Mouse (Mus musculus): ENCODE results near the gene Slc8a2. TPM values are rescaled to one million over a fixed set of nuclear protein-coding genes. Genes with fewer than 3 reads are reported as not detected.
A peak's percentile ranks its signal among the peaks of the same experiment; 100 is the strongest.

The Slc8a2 gene
- total RNA-seq, 2 experiments from 2014 or later, result 242 to 273 TPM

DNA sequence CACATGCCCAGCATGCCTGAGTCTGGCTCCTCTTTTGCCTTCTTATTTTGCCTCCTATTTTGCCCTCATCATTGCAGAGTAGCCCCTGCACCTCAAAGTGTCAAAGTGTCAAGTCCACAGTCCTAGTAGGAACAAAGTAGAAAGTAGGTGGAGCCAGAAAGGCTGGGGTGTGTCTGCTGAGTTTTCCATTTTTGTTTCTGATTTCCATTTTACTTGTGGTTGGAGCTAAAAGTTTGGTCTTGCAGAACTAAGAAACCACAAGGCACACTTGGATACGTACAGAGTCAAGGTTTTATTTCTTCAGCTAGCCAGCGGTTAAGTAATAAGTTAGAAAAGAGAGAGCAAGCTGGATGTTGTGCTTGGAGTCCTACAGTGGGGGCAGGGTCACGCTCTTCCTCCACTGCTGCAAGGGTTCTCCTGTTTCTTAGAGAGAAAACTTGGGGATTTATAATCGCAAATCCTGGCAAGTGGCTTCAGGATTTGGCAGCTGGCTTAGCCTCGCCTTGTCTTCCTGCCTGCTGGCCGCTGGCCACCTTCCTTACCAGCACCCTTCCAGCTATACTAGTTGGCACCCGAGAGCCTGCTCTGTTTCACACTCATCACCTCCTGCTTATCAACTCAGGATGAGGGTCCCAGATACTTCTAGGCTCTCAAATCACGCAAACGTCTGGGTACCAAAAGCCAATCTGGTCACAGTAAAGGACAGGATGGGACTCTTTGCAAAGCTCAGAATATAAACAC lies 25.7 kb downstream of the Slc8a2 start:
- DNase-seq (ENCODE audit: low spot score in 2 of 2), result peak in 1 of 2 experiments; percentile 67

DNA sequence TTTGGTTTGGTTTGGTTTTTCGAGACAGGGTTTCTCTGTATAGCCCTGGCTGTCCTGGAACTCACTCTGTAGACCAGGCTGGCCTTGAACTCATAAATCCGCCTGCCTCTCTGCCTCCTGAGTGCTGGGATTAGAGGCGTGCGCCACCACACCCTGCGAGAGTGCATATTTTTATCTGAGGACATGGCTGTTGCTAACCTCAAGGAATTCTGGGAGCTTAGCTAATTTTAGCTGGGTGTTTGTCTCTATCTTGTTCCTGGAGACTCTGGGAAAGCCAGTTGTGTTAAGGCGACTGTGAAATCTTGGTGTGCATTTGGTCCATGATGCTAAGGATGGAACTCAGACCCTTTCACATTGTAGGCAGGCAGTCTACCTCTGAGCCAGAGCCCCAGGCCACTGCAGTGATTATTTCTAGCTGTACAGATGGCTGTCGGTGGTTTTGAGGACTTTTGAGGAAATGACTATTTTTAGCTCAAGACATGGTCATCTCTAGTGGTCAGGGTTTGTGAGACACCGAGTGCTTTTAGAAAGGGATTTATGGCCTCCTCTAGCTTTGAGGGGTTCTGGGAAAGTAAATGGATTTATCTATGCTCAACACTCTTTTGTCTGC lies 26.6 kb downstream of the Slc8a2 start:
- intact Hi-C loops (cut with DNase I), result loop anchor here (5.0 to 10.0 kb wide), 2 partner anchors 34 to 171 kb away; no protein-coding TSS in a partner anchor

More for the DNA sequence above, 25.7 kb downstream of the Slc8a2 start:
- intact Hi-C loops (cut with DNase I), result loop anchor here (5.0 to 10.0 kb wide), 2 partner anchors 33 to 171 kb away; no protein-coding TSS in a partner anchor

GRCm38 (mm10) chr7:16158735-16159134 lies 29.1 kb downstream of the Slc8a2 start:
- DNase-seq (ENCODE audit: low spot score in 2 of 2), result no peak
- intact Hi-C loops (cut with DNase I), result loop anchor here (5.0 to 10.0 kb wide), 2 partner anchors 36 to 174 kb away; no protein-coding TSS in a partner anchor

More for the DNA sequence above, 26.6 kb downstream of the Slc8a2 start:
- DNase-seq (ENCODE audit: low spot score in 2 of 2), result no peak

DNA sequence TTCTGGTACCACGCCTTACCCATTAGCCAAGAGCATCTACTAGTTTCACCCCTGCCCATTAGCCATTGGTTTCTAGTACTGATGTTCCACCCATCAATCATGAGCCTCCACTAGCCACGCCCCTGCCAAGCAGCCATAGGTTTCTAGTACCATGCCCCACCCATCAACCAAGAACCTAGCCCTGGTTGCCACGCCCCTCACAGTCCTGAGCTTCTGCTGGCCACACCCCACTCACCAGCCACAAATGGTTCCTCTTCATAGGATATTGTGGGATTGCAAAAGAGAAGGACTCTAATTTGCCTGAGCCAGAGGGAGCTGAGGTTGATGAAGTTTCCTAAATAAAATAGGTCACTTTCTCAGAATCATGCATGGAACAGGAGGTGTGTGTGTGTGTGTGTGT lies 31.1 kb downstream of the Slc8a2 start:
- DNase-seq (ENCODE audit: low spot score in 2 of 2), result no peak
- intact Hi-C loops (cut with DNase I), result no loop called here

DNA sequence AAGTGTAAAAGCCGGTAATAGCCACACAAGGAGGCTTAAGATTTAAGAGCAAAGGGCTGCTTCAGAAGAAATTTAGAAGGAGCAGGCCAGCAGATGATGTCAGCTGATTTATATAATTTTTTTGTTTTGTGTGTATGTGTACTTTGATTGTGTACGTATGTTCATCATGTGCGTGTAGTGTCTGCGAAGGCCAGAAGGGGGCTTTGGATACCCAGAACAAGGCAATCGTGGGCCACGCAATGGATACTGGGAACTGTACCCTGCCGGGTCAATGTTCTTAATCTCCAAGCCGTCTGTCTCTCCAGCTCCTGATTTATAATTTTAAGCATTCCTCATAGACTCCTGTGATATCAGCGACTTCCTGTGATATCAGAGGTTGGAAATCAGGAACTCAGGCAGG lies 31.7 kb downstream of the Slc8a2 start:
- intact Hi-C loops (cut with DNase I), result no loop called here
- no peak for DNase-seq (ENCODE audit: low spot score in 2 of 2)

GRCm38 (mm10) chr7:16162036-16162435 lies 32.4 kb downstream of the Slc8a2 start:
- DNase-seq (ENCODE audit: low spot score in 2 of 2), result no peak
- intact Hi-C loops (cut with DNase I), result no loop called here

- intact Hi-C loops (cut with DNase I), result no loop called here
- no peak for DNase-seq (ENCODE audit: low spot score in 2 of 2)
Observed at GRCm38 (mm10) chr7:16172141-16172581, 42.5 kb downstream of the Slc8a2 start.

- no peak for DNase-seq (ENCODE audit: low spot score in 2 of 2)
- intact Hi-C loops (cut with DNase I), result no loop called here
Observed at GRCm38 (mm10) chr7:16172586-16173140, 43.0 kb downstream of the Slc8a2 start.

GRCm38 (mm10) chr7:16173146-16173545 lies 43.5 kb downstream of the Slc8a2 start:
- DNase-seq (ENCODE audit: low spot score in 2 of 2), result no peak
- intact Hi-C loops (cut with DNase I), result no loop called here

DNA sequence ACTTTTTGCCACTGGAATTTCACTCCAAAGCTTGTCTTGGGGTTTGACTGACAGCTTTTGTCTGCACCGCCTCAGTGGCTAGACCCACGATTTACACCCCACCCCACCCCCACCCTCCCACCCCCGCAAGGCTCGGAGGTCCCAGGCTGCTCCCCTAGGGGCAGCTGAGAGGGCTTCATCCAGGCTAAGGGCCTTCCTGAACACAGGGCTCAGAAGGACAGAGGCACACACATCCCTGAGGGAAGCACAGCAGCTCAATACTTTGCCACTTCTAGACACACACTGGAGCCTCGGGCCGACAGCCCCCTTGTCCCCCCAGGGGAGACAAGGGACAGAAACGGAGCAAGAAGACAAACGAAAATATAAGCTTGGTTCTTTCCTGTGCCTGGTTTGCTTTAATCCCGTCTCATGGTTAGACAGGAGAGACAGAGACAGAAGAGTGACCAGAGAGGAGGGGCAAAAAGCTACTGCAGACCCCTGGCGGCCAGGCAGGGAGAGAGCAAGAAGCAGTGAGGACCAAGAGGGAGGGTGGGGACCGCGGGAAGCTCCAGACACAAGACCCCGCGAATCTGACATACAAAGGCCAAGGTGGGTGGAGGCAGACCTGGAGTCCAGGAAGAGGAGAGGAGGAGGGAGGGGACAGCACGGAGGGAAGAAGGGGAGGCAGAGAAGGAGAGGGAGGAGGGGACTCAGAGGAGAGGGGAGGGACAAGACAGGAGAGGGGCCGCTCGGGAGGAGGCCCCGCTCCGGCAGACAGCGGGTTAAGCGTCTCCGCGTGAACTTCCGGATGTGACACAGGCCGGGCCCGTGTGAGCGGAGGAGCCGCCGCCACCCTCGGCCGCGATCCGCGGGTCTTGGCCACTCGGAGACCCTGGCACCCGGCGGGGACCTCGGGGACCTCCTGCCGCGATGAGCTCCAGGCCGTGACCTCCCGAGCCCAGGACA lies 45.2 kb downstream of the Slc8a2 start, which contains the start of gene Meis3:
Gene Meis3 (plus strand): TSS at position 494 of the 945 bp plus-strand sequence.
- peak in 1 of 2 experiments; percentile 75 for DNase-seq (ENCODE audit: low spot score in 2 of 2)
- intact Hi-C loops (cut with DNase I), result no loop called here

GRCm38 (mm10) chr7:16175542-16175931 lies 45.9 kb downstream of the Slc8a2 start:
- intact Hi-C loops (cut with DNase I), result no loop called here
- no peak for DNase-seq (ENCODE audit: low spot score in 2 of 2)

- intact Hi-C loops (cut with DNase I), result no loop called here
- DNase-seq (ENCODE audit: low spot score in 2 of 2), result no peak
Observed at GRCm38 (mm10) chr7:16178114-16178513, 48.5 kb downstream of the Slc8a2 start.

- intact Hi-C loops (cut with DNase I), result no loop called here
Observed at GRCm38 (mm10) chr7:16183663-16184062, 54.0 kb downstream of the Slc8a2 start.

GRCm38 (mm10) chr7:16187494-16187893 lies 57.9 kb downstream of the Slc8a2 start:
- DNase-seq (ENCODE audit: low spot score in 2 of 2), result no peak
- intact Hi-C loops (cut with DNase I), result no loop called here

More at GRCm38 (mm10) chr7:16183663-16184062, 54.0 kb downstream of the Slc8a2 start:
- DNase-seq (ENCODE audit: low spot score in 2 of 2), result no peak

DNA sequence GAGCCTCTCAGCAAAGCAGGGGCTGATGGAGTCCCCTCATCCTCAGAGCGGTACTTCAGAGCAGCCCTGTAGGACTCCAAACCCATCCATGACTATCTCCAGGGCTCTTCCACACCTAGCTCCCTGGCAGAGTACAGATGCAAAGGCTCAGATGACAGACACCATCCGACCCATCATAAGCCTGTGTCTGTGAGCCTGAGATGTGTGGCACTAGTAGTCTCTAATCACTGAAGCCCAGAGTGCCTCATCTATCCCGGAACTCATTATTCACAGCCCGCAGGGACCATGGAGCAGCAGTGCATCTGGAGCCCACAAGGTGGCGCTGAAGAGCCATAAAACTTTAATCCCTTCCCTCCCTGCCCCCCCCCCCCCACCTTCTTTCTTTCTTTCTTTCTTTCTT lies 62.7 kb downstream of the Slc8a2 start:
- peak; percentile 63 to 76 for DNase-seq (ENCODE audit: low spot score in 2 of 2)
- intact Hi-C loops (cut with DNase I), result loop anchor here (2.0 kb wide), 1 partner anchor 70 kb away; no protein-coding TSS in a partner anchor

GRCm38 (mm10) chr7:16193702-16194101 lies 64.1 kb downstream of the Slc8a2 start:
- DNase-seq (ENCODE audit: low spot score in 2 of 2), result no peak
- intact Hi-C loops (cut with DNase I), result loop anchor here (2.0 kb wide), 1 partner anchor 69 kb away; no protein-coding TSS in a partner anchor

GRCm38 (mm10) chr7:16196616-16197015 lies 67.0 kb downstream of the Slc8a2 start:
- intact Hi-C loops (cut with DNase I), result no loop called here
- no peak for DNase-seq (ENCODE audit: low spot score in 2 of 2)

DNA sequence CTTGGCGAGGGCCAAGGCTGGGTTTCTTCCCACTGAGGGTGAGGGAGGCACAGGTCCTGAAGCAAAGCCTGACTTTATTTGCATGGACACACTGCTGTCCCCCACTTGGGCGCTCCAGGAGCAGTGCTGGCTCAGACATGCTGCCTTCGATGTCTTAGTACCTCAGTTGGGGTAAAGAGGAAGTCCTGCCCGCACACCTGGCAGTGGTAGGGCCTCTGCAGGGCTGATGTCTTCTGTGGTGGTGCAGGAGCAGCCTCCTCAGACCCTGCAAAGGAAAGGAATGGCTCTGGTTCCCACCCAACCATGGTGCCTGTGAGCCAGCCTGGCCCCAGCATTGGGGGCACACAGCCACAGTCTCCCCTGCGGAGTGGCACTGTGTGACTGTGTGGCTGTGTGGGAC lies 67.5 kb downstream of the Slc8a2 start:
- intact Hi-C loops (cut with DNase I), result no loop called here
- DNase-seq (ENCODE audit: low spot score in 2 of 2), result no peak

- intact Hi-C loops (cut with DNase I), result no loop called here
Observed at GRCm38 (mm10) chr7:16198540-16198939, 68.9 kb downstream of the Slc8a2 start.

More at GRCm38 (mm10) chr7:16198540-16198939, 68.9 kb downstream of the Slc8a2 start:
- DNase-seq (ENCODE audit: low spot score in 2 of 2), result no peak

Data from left cerebral cortex, postnatal 36 days (tissue).